Mouse (Mus musculus) lung, postnatal 25 days (tissue): ENCODE measurements at regions not wholly inside any gene's neighbourhood (a gene's known extent, or its start where the extent isn't known, plus 50 kb on each side); places are given as distances from the start of the nearest gene placed in this dataset.
A peak's percentile ranks its signal among the peaks of the same experiment; 100 is the strongest.

ENCODE experiments used
- DNase-seq: peaks from one replicate; pipeline ENCODE4 v3.0.0; 2022; ENCODE audit warnings: low spot score

DNA sequence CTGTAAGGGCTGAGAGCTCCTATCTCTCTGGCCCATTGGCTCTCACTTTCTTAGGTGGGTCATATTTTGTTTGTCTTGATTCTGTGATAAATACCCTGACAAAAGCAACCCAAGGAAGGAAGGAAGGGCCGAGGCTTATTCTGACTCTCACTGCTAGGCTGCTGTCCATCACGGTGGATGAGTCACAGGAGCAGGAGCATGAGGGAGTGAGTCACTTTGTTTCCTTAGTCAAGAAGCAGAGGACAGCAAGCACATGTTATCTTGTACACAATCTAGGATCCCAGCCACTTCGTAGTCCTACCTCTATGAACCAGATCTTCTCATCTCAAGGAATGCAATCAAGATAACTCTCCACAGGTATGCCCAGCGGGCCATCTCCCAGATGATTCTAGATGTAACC lies 69.9 kb downstream of the Atp6v1g3 start:
- DNase-seq = no peak

DNA sequence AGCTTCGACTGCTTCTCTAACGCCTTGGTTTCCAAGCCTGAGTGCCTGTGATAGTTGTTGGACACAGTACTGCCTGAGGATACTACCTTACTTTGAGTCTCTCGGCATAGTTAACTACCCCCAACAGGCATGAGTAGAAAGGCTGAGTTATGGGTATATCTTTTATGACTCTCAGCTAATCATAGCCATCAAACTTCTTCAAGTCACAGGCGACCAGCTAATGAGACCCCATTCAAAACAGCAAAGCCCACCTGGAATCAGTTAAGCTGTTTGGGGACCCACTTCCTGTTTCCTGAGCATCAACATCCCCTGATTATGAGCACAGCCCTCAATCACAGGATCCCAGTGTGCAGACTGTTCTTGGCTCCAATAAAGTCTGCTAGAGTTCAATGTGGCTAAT lies 71.4 kb downstream of the Atp6v1g3 start:
- no peak for DNase-seq

DNA sequence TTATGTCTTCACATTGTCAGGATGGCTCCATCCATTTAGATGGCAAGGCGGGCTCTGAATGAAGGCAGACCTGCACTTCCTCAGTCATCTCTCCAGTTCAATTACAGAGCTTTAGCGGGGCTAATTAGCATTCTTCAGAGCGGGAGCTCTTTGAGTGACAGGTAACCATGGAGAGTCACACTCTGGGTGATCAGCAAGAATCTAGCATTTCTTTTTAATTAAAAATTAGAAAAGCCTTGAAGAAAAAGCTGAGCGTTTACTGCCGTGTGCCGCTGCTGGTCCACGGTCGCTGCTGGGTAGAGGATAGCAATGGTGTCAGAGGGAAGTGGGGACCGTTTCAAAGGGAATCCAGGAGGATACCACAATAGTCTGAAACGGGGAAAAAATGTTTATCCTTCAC lies 72.5 kb downstream of the Atp6v1g3 start:
- DNase-seq = no peak

DNA sequence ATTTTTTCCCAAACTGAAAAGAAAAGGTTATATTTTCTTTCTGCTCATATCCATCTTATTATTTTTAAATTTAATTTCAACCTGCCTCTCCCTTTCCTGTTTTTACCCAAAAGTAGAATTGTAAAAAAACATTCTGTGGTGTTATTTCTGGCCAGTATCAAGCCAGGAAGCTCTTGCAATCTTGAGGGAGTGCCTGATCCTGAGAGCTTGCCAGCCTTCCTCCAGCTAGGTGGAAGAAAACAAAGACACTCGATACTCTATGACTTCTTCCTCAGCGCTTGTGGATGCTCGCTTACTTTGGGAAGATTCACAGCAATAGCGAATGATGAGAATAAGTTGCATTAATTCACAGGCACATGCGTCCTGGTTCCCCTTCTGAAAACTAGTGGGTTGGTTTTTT lies 73.4 kb downstream of the Atp6v1g3 start:
- DNase-seq = no peak

DNA sequence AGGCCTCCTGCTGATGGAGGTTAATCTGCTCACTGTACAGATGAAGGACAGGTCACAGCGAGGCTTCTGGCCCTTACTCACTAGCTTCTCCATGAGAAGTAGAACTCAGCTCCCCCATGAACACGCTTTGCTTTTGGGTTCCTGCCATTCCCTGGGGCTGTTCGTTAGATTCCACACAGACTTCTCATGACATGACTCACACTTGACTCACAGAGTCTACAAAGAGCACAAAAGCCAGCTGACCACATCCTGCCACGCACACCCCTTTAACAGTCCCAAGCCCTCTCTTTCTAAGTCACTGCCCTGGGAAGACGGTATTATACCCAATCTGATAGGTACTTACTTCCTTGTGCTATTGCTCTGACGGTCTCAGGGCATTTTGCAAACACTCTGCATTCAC lies 74.9 kb downstream of the Atp6v1g3 start:
- DNase-seq = peak; percentile 23

DNA sequence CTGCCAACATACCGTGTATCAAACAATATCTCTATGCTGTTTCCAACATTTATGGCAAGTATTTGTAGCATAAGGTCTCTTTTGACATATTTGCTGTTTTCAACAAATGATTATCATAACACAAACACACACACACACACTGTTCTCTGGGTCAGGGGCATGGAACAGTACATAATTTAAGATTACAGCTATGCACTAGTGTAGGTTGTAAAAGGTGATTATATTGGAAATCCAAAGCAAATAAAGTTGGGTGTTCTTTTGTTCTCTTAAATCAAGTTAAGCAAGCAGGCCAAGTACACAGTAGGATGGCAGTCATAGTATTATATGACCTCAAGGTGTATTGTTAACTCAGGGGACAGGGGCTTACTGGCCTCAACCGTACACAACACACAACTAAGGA lies 75.6 kb downstream of the Atp6v1g3 start:
- no peak for DNase-seq

DNA sequence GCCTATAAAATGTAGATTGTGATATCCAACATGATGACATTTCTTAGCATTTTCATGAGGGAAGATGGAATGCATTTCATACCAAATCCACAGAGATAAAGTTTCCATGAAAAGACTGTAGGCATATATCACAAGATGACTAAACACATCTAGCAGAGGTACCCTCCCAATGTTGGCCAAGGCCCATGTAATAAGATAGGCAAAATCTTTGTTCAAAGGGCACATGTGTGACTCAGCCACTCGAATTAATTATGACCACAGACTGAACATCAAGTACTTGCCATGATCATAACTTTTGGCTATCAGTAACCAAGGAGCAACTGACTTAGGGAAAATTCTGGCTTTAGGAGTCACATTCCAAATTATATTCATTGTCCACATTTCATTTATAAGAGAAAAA lies 82.9 kb downstream of the Atp6v1g3 start:
- no peak for DNase-seq

DNA sequence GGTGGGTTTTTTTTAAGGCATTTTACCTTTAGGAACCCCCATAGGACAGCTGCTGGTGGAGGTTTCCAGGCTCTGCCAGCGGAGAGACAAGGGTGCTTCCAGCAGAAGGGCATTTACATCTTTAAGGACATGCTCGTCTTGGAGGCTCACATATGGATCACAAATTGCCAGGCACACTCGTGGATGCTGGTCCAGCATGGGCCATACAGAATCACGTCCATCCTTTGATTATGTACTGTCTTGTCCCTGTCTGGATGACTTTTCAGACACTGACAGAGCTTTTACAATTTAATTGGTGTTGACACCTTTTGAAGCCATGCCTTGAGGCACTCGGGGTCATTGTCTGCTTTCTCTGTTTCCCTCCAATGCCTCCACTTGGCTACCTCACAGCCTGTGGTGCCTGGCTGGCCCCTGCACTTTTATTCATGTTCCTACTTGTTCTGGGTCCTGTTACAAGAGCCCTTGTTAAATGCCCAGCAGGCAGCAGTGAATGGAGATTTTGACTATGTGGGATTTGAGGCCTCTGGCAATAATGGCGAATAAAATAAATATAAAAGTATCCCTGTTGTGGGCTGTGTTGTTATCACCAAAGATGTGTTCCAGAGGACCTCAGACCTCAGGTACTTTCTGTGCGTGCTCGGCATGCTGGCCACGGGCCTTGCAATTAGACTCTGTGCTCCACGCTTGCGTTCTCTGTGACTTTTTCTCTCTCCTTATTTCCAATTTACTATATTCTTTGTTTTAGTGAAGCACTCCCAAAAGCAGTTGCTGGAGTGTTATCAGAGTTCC lies 89.3 kb downstream of the Atp6v1g3 start:
- DNase-seq = no peak

DNA sequence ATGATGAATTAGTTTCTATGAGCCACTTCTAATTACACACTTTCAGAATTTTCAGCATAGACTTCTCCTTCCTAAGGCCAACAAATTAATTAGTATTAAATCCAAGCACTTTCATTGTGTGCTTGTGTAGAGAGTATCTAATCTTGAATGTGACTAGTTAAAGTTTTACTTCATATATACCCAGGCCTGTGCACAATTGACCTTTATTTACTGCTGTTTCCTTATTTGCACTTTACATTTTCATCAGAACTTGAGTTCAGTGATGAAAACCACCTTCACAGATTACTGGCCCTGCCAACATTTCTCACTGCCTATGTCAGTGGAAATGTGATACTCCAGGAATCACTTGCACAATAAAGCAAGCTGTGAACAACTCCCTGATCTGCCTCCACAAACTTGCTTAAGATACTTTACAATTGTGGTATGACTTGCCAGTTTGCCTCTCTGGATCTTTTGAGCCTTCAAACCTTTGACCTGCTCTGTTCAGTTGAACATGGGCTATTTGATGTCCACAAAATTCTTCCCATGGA lies 96.5 kb downstream of the Atp6v1g3 start:
- DNase-seq = no peak

DNA sequence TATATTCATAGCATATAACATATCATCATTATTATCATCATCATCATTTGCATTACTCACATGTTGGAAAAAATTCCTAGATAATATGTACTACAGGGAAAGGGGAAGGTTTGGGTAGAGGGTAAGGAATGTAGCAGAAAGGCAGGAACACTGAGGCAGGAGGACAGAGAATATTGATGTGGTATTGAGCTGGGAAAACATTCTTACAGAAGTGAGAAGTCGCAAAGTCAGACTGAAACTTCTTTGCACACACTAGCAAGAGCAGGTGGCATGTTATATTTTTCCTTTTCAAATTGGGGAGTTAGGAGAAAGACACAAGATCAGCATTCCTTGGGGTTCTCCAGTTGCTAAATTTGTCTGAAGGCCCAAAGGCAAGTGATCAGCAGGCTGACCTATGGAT lies 97.9 kb downstream of the Atp6v1g3 start:
- DNase-seq = no peak

DNA sequence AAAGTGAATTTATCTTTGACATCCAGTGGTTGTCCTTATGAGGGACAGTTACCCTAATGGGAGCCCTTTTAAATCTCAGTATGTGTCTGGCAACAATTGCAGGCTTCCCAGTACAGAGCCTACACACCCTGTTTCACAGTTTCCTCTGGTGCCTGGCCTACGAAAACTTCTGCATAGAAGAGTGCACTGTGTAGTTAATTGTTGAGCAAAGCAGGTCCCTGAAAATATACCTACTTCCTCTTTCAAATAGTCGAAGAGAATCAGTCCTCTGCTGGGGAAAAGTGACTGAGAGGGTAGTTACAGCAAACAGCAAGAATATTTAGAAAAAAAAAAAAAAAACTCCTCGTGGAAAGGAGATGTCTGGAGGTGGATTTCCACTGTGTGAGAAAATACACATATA lies 110.6 kb downstream of the Atp6v1g3 start:
- no peak for DNase-seq

DNA sequence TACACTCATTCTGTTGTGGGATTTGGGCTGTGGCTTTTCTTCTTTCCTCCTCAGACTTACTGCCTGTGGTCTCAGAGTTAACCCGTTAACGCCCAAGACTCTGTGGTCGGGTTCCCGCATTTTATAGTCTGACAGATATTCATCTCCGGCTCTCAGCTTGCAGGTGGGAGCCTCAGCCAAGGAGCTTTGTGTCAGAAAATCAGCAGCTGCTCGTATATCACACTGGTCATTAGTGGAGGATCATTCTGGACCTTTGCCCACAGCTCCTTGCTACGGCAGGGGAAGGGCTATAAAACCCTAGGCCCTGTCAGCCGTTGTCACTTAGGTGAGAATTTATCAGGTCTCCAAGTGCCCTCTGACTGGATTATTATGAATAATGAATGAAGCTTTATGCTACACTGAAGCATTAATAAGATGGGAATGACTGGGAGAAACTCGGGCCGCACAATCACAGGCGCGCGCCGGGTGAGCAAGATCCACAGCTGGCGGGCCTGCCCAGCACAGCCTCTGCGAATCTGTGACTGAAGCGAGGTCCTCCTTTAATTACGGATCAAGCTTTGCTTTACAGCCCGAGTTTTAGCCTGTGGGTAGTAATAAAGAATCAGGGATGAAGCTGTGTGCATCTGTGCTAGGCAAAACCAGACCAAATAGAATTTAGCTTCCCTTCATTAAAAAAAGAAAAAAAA lies 111.8 kb downstream of the Atp6v1g3 start:
- DNase-seq = no peak

DNA sequence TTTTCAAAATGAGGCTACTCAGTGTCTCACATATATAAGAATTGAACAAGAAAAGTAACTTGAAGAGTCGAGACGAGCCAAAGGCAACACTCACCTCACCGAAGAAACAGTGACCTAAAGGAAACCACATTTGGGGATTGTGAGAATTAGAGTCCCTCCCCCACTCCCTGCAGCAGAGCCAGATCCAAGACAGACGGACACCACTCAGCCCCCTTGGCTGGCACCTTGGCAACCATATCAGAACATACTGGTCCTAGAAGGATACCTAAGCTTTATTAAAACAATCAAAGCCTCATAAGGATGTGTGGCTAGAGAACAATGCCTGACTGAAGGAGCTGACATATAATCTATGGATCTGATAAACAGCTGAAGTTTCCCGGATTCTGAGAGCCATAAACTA lies 112.5 kb downstream of the Atp6v1g3 start:
- DNase-seq = no peak

DNA sequence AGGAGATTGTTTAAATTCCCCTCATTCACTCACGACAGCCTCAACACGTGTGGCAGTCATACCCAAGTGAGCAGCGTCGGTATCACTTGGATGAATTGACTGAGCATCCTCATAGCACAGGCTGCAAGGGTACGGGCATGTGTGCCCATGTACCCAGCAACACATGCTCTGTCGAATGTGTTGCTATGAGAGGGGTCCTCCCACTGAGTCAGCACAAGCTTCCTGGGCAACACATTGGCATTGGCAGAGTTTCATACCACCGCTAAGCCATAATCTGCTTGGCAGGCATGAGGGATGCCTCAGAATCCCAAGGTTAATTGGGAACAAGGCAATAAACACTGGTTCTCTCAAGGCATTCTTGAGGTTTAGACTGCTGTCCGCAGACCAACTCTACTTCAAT lies 115.1 kb downstream of the Atp6v1g3 start:
- no peak for DNase-seq

DNA sequence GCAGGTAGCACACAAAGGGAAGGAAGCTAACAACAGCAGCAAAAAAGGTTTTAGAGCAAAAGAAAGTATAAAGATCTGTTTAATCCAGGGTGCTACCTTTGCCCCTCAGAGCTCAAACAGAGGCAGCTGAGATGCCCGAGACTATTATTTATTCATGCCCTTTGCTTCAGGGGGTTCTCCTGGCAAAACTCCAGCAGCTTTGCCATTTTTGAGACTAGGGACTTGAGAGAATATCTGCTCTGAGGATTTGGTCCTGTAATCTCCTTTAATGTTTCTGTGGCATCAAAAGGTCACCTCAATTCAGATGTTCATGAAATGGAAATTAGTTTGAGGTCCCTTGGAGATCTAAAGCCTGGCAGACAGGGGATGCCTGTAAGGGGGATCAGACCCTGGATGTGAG lies 116.1 kb downstream of the Atp6v1g3 start:
- DNase-seq = no peak

DNA sequence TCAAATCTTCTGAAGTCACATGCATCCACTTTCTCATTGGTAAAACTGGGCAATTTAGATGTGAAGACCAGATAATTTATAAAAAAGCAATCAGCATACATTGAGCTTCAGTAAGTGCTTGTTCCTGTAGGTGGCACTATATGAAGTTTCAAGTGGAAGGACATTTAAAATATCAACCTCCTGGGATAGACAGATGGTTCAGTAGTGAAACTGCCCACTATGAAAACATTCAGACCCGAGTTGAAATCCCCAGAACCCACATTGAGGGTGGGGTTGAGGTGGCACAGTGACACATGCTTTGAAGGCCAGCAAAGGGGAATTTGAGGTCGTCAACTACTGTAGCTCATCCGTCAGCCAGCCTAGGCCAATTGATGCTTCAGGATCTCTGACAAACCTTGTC lies 145.1 kb downstream of the Atp6v1g3 start:
- no peak for DNase-seq

DNA sequence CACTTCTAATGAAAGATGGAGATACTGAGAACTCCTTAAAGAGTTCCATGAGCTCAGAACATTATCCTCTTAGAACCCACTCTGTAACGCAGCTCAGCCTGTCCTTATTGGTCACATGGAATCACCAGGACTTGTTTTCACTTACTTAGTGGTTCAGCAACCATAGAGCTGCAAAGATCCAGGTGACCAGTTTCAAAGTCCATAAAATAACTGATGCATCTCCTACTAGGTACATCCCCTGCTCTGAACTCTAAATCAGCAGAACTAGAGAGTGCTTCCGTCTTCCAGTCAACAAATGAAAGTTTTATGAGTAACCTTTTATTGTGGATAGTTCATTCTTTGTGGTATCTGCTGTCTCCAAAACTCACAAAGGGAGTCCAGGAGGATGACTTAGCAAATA lies 153.9 kb downstream of the Atp6v1g3 start:
- DNase-seq = no peak
